In genomic region chr16:18195068-18195467, GRCm38 (mm10) we compare ENCODE assay signal across 9 mouse cellular contexts. TPM values are rescaled to one million over a fixed set of nuclear protein-coding genes. Genes with fewer than 3 reads are reported as not detected.
DNase-seq lines count a peak whose midpoint lies in the region; ATAC-seq lines count a peak whose summit lies in the region.
"Had no signal": no experiment of that assay in that cellular context is flagged by ENCODE, and none has a peak within 500 bp of the region (broad histone marks: within the 10 kb centered on the region; RNA-seq: fewer than 3 reads in every experiment).

No protein-coding gene starts in this region.

- DNase-seq in left cerebral cortex, adult 11 months (ENCODE audit: low spot score): peak; percentile 72
- no peak for DNase-seq in left cerebral cortex, postnatal 4 days
- peak; percentile 59 for DNase-seq in NIH3T3 (ENCODE audit: low read depth)
- peak; percentile 82 to 84 for DNase-seq in frontal cortex, postnatal 36 days (ENCODE audit: low spot score in 2 of 2)
- DNase-seq in left cerebral cortex, postnatal 25 days (ENCODE audit: low spot score in 2 of 2): peak; percentile 75 to 96
- no peak for DNase-seq in adrenal gland, adult (ENCODE audit: inconsistent age in 2 of 2, low spot score in 1 of 2)
- no peak for DNase-seq in cerebellum, postnatal 10 days

- no peak for ATAC-seq in inflammation-experienced regulatory T-cells, adult 6 months

- intact Hi-C loops in left cerebral cortex, postnatal 4 days (cut with DNase I): no loop called here
- intact Hi-C loops in left cerebral cortex, postnatal 25 days (cut with DNase I): loop anchor here (1.0 kb wide), 2 partner anchors 22 to 41 kb away; no protein-coding TSS in a partner anchor

RNA-seq across cellular contexts. Expression of gene Ccdc188, which starts 22.6 kb away (rescaled TPM):
- not detected for total RNA-seq in left cerebral cortex, postnatal 4 days (2021)
- total RNA-seq in left cerebral cortex, postnatal 25 days (2021): not detected
- polyA plus RNA-seq in inflammation-experienced regulatory T-cells, adult 6 months (2017; shearing (Covaris generic)): not detected
- total RNA-seq: layer of hippocampus, postnatal 25 days had no signal

RNA-seq across cellular contexts. Expression of gene Zdhhc8, which starts 39.9 kb away (rescaled TPM):
- total RNA-seq in left cerebral cortex, postnatal 4 days (2021): 10 to 100 TPM; 53.8 to 54.4 TPM
- 100 to 1,000 TPM; 140 to 144 TPM for total RNA-seq in left cerebral cortex, postnatal 25 days (2021)
- 1 to 10 TPM in 2 of 3 experiments, under 1 TPM in 1; 0.67 to 1.7 (median 1.5) TPM for polyA plus RNA-seq in inflammation-experienced regulatory T-cells, adult 6 months (2017; shearing (Covaris generic))

RNA-seq across cellular contexts. Expression of gene Trmt2a, which starts 53.4 kb away (rescaled TPM):
- 10 to 100 TPM; 59.3 to 62.3 TPM for total RNA-seq in left cerebral cortex, postnatal 4 days (2021)
- total RNA-seq in left cerebral cortex, postnatal 25 days (2021): 10 to 100 TPM; 48.0 to 52.9 TPM
- polyA plus RNA-seq in inflammation-experienced regulatory T-cells, adult 6 months (2017; shearing (Covaris generic)): 10 to 100 TPM; 31.1 to 45.8 (median 38.5) TPM

RNA-seq across cellular contexts. Expression of gene Ranbp1, which starts 53.5 kb away (rescaled TPM):
- 100 to 1,000 TPM; 158 to 160 TPM for total RNA-seq in left cerebral cortex, postnatal 4 days (2021)
- total RNA-seq in left cerebral cortex, postnatal 25 days (2021): 10 to 100 TPM; 84.7 to 92.5 TPM
- 100 to 1,000 TPM; 141 to 268 (median 158) TPM for polyA plus RNA-seq in inflammation-experienced regulatory T-cells, adult 6 months (2017; shearing (Covaris generic))

Comparison
In these comparisons a context has a peak if more than half of its experiments do, and no peak if none do; other contexts are left out.
1. DNase-seq: peak in left cerebral cortex, adult 11 months (single experiment), NIH3T3 (single experiment), frontal cortex, postnatal 36 days (2 of 2) and left cerebral cortex, postnatal 25 days (2 of 2); none in left cerebral cortex, postnatal 4 days (single experiment), adrenal gland, adult (0 of 2) and cerebellum, postnatal 10 days (0 of 2).